Mouse (Mus musculus): Measurements from ENCODE around the gene Rgs12. TPM values are rescaled to one million over a fixed set of nuclear protein-coding genes. Genes with fewer than 3 reads are reported as not detected.

Gene Rgs12
- total RNA-seq, 2 experiments from 2014 or later = 6.4 to 20.2 TPM

GRCm38 (mm10) chr5:34976540-34977292 lies 27.5 kb downstream of the Rgs12 start:
- peak in 1 of 2 experiments; percentile 51 for DNase-seq (ENCODE audit: low spot score in 2 of 2)

DNA sequence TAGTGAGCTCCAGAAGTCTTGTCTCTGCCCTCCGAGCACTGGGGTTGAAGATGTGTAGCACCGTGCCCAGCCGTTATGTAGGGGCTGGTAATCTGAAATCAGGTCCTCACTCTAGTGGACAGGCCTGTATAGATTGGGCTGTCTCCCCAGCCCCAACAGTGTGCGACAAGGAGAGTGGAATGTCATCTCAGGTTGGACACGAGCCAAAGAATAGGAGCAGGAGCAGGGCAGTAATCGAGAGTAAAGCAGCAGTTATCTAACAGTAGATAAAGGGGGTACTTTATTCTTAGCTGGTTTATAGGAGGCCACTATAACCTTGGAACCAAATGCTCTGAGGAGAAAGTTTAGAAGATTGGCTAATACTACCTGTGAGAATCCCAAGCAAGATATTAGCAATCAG lies 30.9 kb downstream of the Rgs12 start:
- DNase-seq (ENCODE audit: low spot score in 2 of 2) = no peak

GRCm38 (mm10) chr5:34981734-34982133 lies 32.5 kb downstream of the Rgs12 start:
- DNase-seq (ENCODE audit: low spot score in 2 of 2) = no peak

DNA sequence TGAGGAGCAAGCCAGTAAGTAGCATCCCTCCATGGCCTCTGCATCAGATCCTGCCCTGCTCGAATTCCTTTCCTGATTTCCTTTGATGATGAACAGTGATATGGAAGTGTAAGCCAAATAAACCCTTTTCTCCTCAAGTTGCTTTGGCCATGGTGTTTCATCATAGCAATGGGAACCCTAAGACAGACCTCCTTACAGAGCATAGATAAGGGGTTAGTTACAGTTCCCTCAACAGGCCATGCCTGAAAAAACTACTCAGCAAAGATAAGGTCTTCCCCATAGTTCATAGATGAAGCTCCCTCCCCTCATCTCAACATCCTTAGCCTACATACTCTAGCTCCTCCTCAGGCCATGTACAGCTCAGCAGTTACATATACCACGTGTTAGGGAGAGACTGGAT lies 35.7 kb downstream of the Rgs12 start:
- no peak for DNase-seq (ENCODE audit: low spot score in 2 of 2)

GRCm38 (mm10) chr5:34985867-34986266 lies 36.6 kb downstream of the Rgs12 start:
- DNase-seq (ENCODE audit: low spot score in 2 of 2) = peak; percentile 80 to 86

DNA sequence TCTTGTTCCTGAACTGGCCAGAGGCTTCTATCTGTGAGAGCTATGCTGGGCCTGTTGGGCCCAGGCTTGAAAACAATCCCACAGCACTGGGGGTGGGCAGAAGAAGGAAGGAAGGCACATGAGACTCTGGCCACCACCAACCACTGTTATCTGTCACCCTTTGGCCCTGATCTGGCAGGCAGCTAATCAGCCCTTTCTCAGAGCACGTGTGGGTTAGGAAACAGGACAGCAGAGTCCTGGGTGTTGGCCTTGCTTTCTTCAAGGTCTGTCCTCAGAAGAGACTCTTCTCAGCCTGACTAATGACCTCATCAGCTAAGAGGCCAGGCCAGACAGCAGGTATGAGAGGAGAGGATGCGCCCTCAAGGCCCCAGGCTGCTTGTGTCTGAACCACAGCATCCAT lies 38.2 kb downstream of the Rgs12 start:
- DNase-seq (ENCODE audit: low spot score in 2 of 2) = no peak

DNA sequence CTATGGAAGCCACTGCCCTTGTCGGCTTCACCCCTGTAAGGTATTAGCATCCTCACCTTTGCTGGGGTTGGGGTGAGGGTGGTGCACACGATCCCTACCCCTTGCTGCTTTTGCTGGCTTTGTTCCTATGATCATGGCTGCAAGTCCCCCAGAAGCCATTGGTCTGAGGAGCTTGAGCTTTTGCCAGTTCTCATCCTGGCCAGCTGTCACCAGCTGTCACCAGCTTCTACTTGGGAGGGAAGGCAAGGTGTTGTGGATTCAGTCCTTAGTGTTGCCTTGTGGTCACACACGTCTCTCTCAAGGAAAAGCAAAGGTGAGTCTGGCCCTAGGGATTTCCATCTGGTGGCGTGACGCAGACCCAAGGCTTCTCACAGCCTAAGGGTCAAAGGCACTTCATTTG lies 39.4 kb downstream of the Rgs12 start:
- no peak for DNase-seq (ENCODE audit: low spot score in 2 of 2)

- DNase-seq (ENCODE audit: low spot score in 2 of 2) = no peak
These were observed 40.1 kb downstream of the Rgs12 start for GRCm38 (mm10) chr5:34989321-34989772.

GRCm38 (mm10) chr5:34998754-34999153 lies 49.5 kb downstream of the Rgs12 start:
- DNase-seq (ENCODE audit: low spot score in 2 of 2) = no peak

GRCm38 (mm10) chr5:34999281-34999680 lies 50.0 kb downstream of the Rgs12 start:
- DNase-seq (ENCODE audit: low spot score in 2 of 2) = no peak

- no peak for DNase-seq (ENCODE audit: low spot score in 2 of 2)
These were observed 51.1 kb downstream of the Rgs12 start for GRCm38 (mm10) chr5:35000323-35000722.

- no peak for DNase-seq (ENCODE audit: low spot score in 2 of 2)
These were observed 51.9 kb downstream of the Rgs12 start for GRCm38 (mm10) chr5:35001144-35001543.

GRCm38 (mm10) chr5:35003611-35004162 lies 54.4 kb downstream of the Rgs12 start:
- DNase-seq (ENCODE audit: low spot score in 2 of 2) = no peak

DNA sequence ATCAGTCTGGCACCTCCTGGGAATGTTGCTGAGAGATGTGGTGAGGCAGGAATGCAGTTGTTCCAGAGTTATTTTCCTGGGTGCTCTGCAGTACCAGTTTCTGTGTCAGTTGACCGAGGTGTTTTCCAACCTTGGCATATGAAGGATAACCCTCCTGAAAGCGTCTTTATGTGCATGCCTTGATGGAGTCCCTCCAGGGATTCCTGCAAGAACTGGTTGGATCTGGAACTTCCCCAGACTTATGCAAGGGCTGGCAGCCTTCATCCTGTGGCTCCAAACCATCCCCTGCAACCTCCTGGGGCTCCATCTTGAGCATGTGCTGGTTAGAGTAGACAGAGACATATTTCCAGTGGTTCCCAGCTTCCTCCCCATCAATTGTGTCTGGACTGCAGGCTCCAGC lies 55.5 kb downstream of the Rgs12 start:
- DNase-seq (ENCODE audit: low spot score in 2 of 2) = no peak

- DNase-seq (ENCODE audit: low spot score in 2 of 2) = no peak
These were observed 56.4 kb downstream of the Rgs12 start for GRCm38 (mm10) chr5:35005659-35006058.

DNA sequence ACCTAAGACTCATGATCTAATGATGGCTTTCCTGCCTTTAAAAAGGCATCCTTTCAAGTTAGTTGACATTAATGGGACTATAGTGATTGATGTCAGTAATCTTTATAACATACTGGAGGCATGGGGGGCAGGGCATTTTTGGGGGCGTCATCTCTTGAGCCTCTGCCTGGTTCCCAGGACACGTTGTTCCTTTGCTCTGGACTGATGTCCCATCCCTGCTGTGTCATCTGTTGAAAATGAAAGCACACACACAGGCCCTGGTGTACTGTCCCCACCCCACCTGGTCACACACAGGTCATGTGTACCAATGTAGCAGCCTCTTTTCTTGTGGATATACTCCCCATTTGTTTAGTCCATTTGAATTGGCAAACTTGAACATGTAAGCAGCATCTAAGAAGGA lies 57.4 kb downstream of the Rgs12 start:
- DNase-seq (ENCODE audit: low spot score in 2 of 2) = no peak

DNA sequence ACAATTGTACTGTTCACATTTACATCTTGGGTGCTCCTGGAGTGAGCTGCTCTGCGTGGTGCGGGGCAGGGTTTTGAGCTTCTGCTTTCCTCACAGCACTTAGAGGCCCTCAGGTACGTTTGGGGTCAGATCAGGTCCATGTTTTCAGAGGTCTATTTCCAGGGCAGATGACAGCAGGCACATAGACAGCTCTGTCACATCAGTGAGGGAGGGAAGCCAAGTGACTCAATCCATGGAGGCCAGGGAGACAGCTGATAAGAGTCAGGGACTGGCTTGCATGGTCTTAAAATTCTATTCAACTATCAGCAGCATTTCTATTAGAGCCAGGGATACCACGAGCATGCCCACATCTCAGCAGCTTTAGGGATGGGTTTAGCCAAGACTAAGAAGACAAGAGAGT lies 59.9 kb downstream of the Rgs12 start:
- DNase-seq (ENCODE audit: low spot score in 2 of 2) = peak in 1 of 2 experiments; percentile 22

DNA sequence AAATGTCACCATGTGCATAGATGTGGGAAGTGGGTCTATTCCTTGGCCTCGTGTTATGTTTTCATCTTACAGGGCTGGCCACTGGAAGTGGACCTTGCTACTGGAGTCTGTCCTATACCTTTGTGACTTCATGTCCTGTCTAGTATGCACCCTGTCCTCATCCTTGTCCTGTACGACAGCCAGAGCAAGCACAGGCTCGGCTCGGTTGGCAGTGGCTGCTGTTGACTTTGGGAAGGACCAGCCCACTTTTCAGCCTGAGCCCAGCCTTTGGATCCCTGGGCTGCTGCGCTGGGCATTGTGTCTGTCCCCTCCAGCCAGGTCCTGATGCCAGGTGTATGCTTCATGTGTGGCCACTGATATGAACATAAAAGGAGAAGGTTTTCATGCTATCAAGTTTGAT lies 61.4 kb downstream of the Rgs12 start:
- no peak for DNase-seq (ENCODE audit: low spot score in 2 of 2)

GRCm38 (mm10) chr5:35011156-35011923 lies 62.1 kb downstream of the Rgs12 start:
- no peak for DNase-seq (ENCODE audit: low spot score in 2 of 2)

DNA sequence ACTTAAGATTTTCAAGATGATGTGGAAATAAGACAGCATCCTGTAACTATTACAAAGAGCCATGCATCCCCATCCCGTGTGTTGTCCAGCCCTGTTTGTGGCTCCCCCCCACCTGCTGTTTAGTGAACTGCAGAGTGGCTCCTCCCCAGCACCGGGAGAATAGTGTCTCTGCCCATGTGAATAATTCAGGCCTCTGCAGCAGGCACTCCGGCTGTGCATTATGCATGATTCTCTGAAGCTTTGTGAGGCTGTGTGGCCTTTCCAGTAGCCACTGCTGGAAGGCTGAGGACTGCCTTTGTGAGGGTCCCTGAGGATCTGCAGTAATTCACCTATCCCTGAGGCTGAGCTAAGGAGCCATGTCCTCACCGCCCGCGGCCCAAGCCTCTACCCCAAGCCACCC lies 64.8 kb downstream of the Rgs12 start:
- no peak for DNase-seq (ENCODE audit: low spot score in 2 of 2)

GRCm38 (mm10) chr5:35019673-35020300 lies 70.5 kb downstream of the Rgs12 start:
- DNase-seq (ENCODE audit: low spot score in 2 of 2) = no peak

Measured in adrenal gland, adult 18-20 months (tissue).